Mouse (Mus musculus): ENCODE results near the gene Prkaa2. TPM values are rescaled to one million over a fixed set of nuclear protein-coding genes. Genes with fewer than 3 reads are reported as not detected.
A peak's percentile ranks its signal among the peaks of the same experiment; 100 is the strongest.

Gene Prkaa2
- polyA plus RNA-seq, 1 experiment from 2014 or later: 13.4 TPM

GRCm38 (mm10) chr4:105104099-105104872 lies 5.4 kb downstream of the Prkaa2 start:
- Histone ChIP-seq H3K4me1 (replicated peaks) (peaks cover 26% of the 10 kb centered on the region), H3K9me3 (no peaks in the 10 kb centered on the region), H3K4me2 (no peak overlapping the region), H3K27ac (replicated peaks) (no peak overlapping the region), H3K27me3 (no peaks in the 10 kb centered on the region), H3K36me3 (no peaks in the 10 kb centered on the region), H3K9ac (no peak overlapping the region), H3K4me3 (no peak overlapping the region)
- 87% methylated on average over 6 of the region's 6 CpGs for WGBS
- ATAC-seq (ENCODE audit: low FRiP score, low read depth): no peak

DNA sequence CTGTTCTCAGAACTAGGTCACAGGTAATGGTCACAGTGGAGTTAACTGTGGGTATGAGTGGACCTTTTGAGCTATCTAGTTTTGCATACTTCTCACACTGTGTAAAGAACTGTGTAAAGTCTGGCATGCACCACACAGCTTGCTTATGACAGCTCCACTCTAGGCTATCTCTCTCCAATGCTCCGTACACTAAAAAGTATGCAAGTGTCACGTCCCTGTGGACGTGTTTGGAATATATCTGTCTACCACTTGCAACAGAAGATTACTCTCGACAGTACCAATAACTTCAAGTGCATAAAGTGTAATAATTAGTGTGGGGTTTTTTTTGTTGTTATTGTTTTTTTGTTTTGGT lies 8.4 kb downstream of the Prkaa2 start:
- Histone ChIP-seq H3K4me3 (no peak overlapping the region), H3K4me2 (no peak overlapping the region), H3K9me3 (no peaks in the 10 kb centered on the region), H3K27ac (replicated peaks) (peak overlapping the region; percentile 12; the same call in 1 of the 2 replicates), H3K4me1 (replicated peaks) (peaks cover 10% of the 10 kb centered on the region), H3K36me3 (no peaks in the 10 kb centered on the region), H3K27me3 (no peaks in the 10 kb centered on the region), H3K9ac (no peak overlapping the region)
- 80% methylated on average over 4 of the region's 4 CpGs for WGBS
- ATAC-seq (ENCODE audit: low FRiP score, low read depth): no peak

DNA sequence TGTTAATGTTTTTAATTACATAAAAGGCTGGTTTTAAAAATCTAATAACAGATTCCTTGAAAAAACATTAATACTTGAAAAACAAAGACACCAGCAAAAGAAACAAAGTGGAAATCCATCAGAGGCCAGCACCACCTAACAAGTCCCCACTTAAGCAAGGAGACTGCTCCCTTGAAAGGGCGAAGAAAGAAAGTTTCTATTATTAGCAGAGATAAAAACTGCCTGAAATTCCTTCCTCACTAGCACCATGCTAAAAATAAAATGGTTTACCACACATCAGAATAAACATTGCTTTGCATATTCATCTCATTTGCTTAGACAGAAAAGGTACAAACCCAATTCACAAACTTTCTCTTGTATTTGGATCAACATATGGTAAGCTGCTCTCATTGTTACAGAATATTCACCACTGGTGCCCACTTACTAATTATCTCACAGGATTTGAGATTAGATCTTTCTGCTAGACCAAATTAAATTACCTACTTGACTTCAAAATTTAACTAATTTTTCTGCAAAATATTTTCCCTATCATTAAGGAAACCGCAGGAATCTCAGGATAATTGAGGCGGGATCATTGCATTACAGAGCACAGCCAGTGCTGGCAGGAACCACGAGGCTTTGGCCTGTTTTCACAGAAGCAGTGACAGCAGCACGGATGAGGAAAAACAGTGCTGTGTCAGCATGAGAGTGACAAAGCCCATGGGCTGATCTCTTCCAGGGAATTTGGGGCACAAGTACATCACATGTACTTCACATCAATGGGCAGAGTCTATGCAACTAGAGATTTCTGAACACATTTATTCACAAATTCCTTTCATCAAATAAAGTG lies 9.0 kb downstream of the Prkaa2 start:
- Histone ChIP-seq H3K4me2 (no peak overlapping the region), H3K27ac (replicated peaks) (peak overlapping the region; percentile 12; the same call in 1 of the 2 replicates), H3K36me3 (no peaks in the 10 kb centered on the region), H3K4me3 (no peak overlapping the region), H3K9ac (no peak overlapping the region), H3K4me1 (replicated peaks) (peaks cover 10% of the 10 kb centered on the region), H3K9me3 (no peaks in the 10 kb centered on the region), H3K27me3 (no peaks in the 10 kb centered on the region)
- ATAC-seq (ENCODE audit: low FRiP score, low read depth): no peak
- WGBS: 43% methylated on average over 5 of the region's 5 CpGs

DNA sequence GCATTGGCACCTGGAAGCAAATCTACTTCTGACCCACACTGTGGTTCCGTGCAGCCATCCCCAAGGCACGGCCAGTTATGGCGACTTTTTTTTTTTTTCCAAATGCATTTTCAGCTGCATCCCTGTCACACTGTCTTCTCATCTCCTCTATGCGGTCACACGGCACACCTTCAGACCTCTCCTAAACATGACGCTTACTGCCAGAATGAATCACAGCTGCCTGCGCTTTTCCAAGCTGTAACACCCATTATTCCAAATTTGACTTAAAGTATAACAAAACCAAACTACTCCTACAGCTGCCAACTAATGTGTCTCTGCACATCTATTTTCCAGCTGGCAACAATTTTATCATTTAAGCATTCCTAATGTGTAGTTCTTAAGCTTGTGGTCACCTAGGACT lies 11.0 kb downstream of the Prkaa2 start:
- Histone ChIP-seq H3K27ac (replicated peaks) (no peak overlapping the region), H3K4me2 (no peak overlapping the region), H3K9me3 (no peaks in the 10 kb centered on the region), H3K27me3 (no peaks in the 10 kb centered on the region), H3K9ac (no peak overlapping the region), H3K36me3 (no peaks in the 10 kb centered on the region), H3K4me3 (no peak overlapping the region), H3K4me1 (replicated peaks) (peaks cover 14% of the 10 kb centered on the region)
- no peak for ATAC-seq (ENCODE audit: low FRiP score, low read depth)
- WGBS: 94% methylated on average over 7 of the region's 7 CpGs

GRCm38 (mm10) chr4:105098158-105098557 lies 11.5 kb downstream of the Prkaa2 start:
- peaks cover 14% of the 10 kb centered on the region for H3K4me1 ChIP-seq (replicated peaks)
- no peaks in the 10 kb centered on the region for H3K36me3 ChIP-seq
- 80% methylated on average over 8 of the region's 8 CpGs for WGBS
- no peak for ATAC-seq (ENCODE audit: low FRiP score, low read depth)
- H3K4me2 ChIP-seq: no peak overlapping the region
- H3K9me3 ChIP-seq: no peaks in the 10 kb centered on the region
- H3K27me3 ChIP-seq: no peaks in the 10 kb centered on the region
- no peak overlapping the region for H3K27ac ChIP-seq (replicated peaks)
- no peak overlapping the region for H3K9ac ChIP-seq
- H3K4me3 ChIP-seq: no peak overlapping the region

DNA sequence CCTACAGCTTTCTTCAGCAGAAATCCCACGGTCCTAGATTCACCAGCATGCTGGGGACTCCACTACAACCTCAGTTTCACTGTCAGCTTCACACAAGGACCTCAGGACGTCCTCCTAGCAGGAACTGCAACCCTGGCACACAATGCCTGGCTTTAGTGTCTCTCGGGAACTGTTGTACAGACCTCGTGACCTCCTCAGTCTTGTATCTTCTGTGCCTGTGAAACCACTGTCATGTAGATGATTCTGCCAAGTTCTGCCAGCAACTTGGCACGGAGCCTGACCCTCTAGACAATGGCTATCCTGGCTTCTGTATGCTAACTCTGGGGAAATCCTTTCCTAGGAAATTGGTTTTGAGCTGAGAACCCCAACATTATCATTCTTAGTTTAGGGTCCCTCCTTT lies 14.4 kb downstream of the Prkaa2 start:
- H3K4me3 ChIP-seq: no peak overlapping the region
- no peak for ATAC-seq (ENCODE audit: low FRiP score, low read depth)
- H3K9ac ChIP-seq: no peak overlapping the region
- WGBS: 49% methylated on average over 5 of the region's 5 CpGs
- H3K4me1 ChIP-seq (replicated peaks): peaks cover 4% of the 10 kb centered on the region
- no peaks in the 10 kb centered on the region for H3K36me3 ChIP-seq
- no peak overlapping the region for H3K4me2 ChIP-seq
- no peak overlapping the region for H3K27ac ChIP-seq (replicated peaks)
- no peaks in the 10 kb centered on the region for H3K9me3 ChIP-seq
- no peaks in the 10 kb centered on the region for H3K27me3 ChIP-seq

DNA sequence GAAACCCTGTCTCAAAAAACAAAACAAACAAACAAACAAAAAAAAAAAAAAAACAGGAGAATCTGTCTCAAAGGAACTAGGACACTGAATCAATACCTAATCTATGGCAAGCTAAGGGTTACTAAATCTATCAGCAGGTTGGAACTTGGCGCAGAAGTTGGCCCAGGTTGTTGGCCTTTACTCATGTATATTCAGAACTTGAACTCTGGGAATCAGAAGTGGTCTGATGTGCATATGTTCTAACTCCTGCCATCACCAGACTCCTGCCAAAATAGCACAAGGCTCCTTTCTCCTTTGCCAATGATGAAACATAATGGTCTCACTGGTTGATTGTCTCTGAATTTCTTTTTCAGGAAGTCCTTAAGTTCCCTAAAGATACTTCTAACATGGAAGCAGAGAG lies 15.7 kb downstream of the Prkaa2 start:
- Histone ChIP-seq H3K9ac (no peak overlapping the region), H3K4me3 (no peak overlapping the region), H3K4me2 (no peak overlapping the region), H3K9me3 (no peaks in the 10 kb centered on the region), H3K27ac (replicated peaks) (no peak overlapping the region), H3K4me1 (replicated peaks) (peaks cover 4% of the 10 kb centered on the region), H3K27me3 (no peaks in the 10 kb centered on the region), H3K36me3 (no peaks in the 10 kb centered on the region)
- ATAC-seq (ENCODE audit: low FRiP score, low read depth): no peak
- WGBS: 77% methylated on average over 1 of the region's 1 CpGs

- no peak overlapping the region for H3K4me2 ChIP-seq
- H3K4me3 ChIP-seq: no peak overlapping the region
- H3K4me1 ChIP-seq (replicated peaks): peaks cover 4% of the 10 kb centered on the region
- H3K27ac ChIP-seq (replicated peaks): no peak overlapping the region
- WGBS: 90% methylated on average over 5 of the region's 5 CpGs
- H3K9me3 ChIP-seq: no peaks in the 10 kb centered on the region
- no peak for ATAC-seq (ENCODE audit: low FRiP score, low read depth)
- no peaks in the 10 kb centered on the region for H3K36me3 ChIP-seq
- H3K9ac ChIP-seq: no peak overlapping the region
- H3K27me3 ChIP-seq: no peaks in the 10 kb centered on the region
Observed at GRCm38 (mm10) chr4:105090417-105090816, 19.3 kb downstream of the Prkaa2 start.

GRCm38 (mm10) chr4:105089386-105089785 lies 20.3 kb downstream of the Prkaa2 start:
- no peak overlapping the region for H3K9ac ChIP-seq
- no peaks in the 10 kb centered on the region for H3K36me3 ChIP-seq
- no peak overlapping the region for H3K4me2 ChIP-seq
- H3K4me1 ChIP-seq (replicated peaks): no peaks in the 10 kb centered on the region
- H3K4me3 ChIP-seq: no peak overlapping the region
- WGBS: 96% methylated on average over 7 of the region's 7 CpGs
- H3K9me3 ChIP-seq: no peaks in the 10 kb centered on the region
- no peak for ATAC-seq (ENCODE audit: low FRiP score, low read depth)
- no peak overlapping the region for H3K27ac ChIP-seq (replicated peaks)
- no peaks in the 10 kb centered on the region for H3K27me3 ChIP-seq

DNA sequence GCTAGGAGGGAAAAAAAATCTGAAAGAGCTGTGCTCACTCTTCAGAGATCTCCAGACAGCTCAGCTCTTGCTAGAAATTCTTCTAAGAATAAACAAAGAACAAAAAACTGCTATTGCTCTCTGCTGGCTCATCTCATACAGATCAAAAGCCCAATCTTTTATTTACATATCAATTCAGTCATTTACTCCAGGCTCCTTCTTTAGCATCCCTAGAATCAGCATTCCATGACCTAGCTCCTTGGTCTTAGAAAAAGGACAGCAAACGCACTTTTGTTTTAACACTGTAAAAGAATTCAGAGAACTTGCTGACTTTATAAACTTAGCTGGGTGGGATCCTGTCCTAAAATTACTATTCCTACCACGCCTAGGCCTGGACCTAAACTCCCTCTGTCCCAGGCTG lies 21.0 kb downstream of the Prkaa2 start:
- no peak overlapping the region for H3K4me2 ChIP-seq
- H3K27me3 ChIP-seq: no peaks in the 10 kb centered on the region
- no peak overlapping the region for H3K27ac ChIP-seq (replicated peaks)
- no peak overlapping the region for H3K9ac ChIP-seq
- no peak for ATAC-seq (ENCODE audit: low FRiP score, low read depth)
- no peaks in the 10 kb centered on the region for H3K9me3 ChIP-seq
- H3K36me3 ChIP-seq: no peaks in the 10 kb centered on the region
- H3K4me1 ChIP-seq (replicated peaks): no peaks in the 10 kb centered on the region
- no peak overlapping the region for H3K4me3 ChIP-seq
- 75% methylated on average over 2 of the region's 2 CpGs for WGBS

DNA sequence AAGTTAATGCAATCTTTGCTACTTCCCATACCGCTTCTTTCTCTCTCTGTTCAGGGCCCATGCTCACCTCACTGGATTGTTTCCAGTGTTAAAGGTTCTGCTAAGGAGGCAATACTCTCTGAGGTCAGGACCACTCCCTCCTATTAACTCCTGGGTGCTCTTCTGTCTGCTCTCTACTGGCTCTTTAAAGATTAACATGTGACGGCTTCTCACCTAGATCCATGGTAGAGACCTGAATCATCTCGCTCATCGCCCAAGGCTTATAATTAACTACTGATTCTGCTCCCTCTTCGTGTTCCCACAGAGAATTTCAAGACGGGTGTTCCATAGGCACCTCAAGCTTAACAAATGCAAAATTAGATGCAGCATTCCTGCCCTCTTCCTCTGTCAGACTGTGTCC lies 33.5 kb downstream of the Prkaa2 start:
- WGBS: 79% methylated on average over 6 of the region's 6 CpGs

DNA sequence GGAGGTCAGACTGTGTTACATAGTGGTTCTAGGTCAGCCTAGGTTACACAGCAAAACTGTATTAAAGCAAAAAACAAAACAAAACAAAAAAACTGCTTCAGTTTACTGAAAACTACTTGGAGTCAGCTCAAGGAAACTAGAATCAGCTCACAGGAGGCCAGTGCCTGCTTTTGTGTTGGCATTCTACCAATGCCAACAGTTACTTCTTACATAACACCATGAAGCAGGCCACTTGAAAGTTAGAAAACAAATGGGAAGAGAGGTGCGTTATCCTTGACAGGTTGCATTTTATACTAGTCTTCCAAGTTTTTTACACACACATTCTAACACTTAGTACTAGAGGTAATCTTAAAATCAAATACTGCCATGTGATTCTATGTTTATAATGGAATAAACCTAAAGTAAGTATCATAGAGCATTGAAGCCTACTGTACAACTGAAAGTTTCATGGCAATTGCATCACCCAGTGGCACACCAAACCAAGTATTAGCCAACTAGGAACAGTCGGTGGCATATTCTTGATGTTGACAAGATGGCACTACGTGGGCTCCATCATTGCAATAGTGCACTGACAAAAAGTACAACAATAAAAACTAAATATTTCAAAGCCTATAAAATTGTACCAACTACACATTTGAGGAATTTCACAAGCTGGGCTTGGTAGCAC lies 37.8 kb downstream of the Prkaa2 start:
- no peak overlapping the region for H3K9ac ChIP-seq
- no peak overlapping the region for H3K4me2 ChIP-seq
- ATAC-seq (ENCODE audit: low FRiP score, low read depth): no peak
- H3K4me1 ChIP-seq (replicated peaks): no peaks in the 10 kb centered on the region
- no peaks in the 10 kb centered on the region for H3K27me3 ChIP-seq
- H3K36me3 ChIP-seq: no peaks in the 10 kb centered on the region
- 94% methylated on average over 3 of the region's 3 CpGs for WGBS
- no peaks in the 10 kb centered on the region for H3K9me3 ChIP-seq
- H3K27ac ChIP-seq (replicated peaks): no peak overlapping the region
- no peak overlapping the region for H3K4me3 ChIP-seq

More for the DNA sequence above, 33.5 kb downstream of the Prkaa2 start:
- Histone ChIP-seq H3K4me3 (no peak overlapping the region), H3K9ac (no peak overlapping the region), H3K9me3 (no peaks in the 10 kb centered on the region), H3K4me1 (replicated peaks) (no peaks in the 10 kb centered on the region), H3K27me3 (no peaks in the 10 kb centered on the region), H3K4me2 (no peak overlapping the region), H3K36me3 (no peaks in the 10 kb centered on the region), H3K27ac (replicated peaks) (no peak overlapping the region)
- no peak for ATAC-seq (ENCODE audit: low FRiP score, low read depth)
